Mouse (Mus musculus): ENCODE measurements around the gene Lzts2.

GRCm38 (mm10) chr19:44982477-44983115 is 31.6 kb upstream of the Lzts2 start:
- TF ChIP-seq GATA1 (IDR thresholded peaks at IDR 0.05; ENCODE audit: low read length), result no peak
- no peak for TF ChIP-seq TAL1 (IDR thresholded peaks at IDR 0.05; ENCODE audit: low read length)

Measured in erythroblast, embryonic 14.5 days (primary cell).